8 mouse cellular contexts compared by ENCODE assay signal in genomic region chr11:79737126-79737697, GRCm38 (mm10).
DNase-seq lines count a peak whose midpoint lies in the region; ATAC-seq and TF ChIP-seq lines count a peak whose summit lies in the region.

No protein-coding gene starts in this region.

- no peak for TF ChIP-seq CTCF in liver, adult 2 months (IDR thresholded peaks at IDR 0.05; ENCODE audit: low read depth, low read length)

- peaks cover 30% of the 10 kb centered on the region for H3K4me1 ChIP-seq in forebrain, embryonic 10.5 days
- peaks cover 21% of the 10 kb centered on the region for H3K4me1 ChIP-seq in forebrain, embryonic 12.5 days
- H3K4me1 ChIP-seq in liver, adult 2 months (ENCODE audit: control insufficient read depth, insufficient read depth, low read length): peaks cover 20% of the 10 kb centered on the region; the same call in 1 of the 2 replicates
- H3K4me1 ChIP-seq in embryonic facial prominence, embryonic 14.5 days (ENCODE audit: control insufficient read depth, insufficient read depth, low read length): peaks cover 30% of the 10 kb centered on the region
- H3K4me1 ChIP-seq in limb, embryonic 11.5 days (ENCODE audit: control insufficient read depth, insufficient read depth, low read length): peaks cover 2% of the 10 kb centered on the region; the same call in 1 of the 2 replicates

- no peak overlapping the region for H3K4me2 ChIP-seq in forebrain, embryonic 12.5 days
- no peak overlapping the region for H3K4me2 ChIP-seq in embryonic facial prominence, embryonic 14.5 days (ENCODE audit: low read depth, low read length)
- H3K4me2 ChIP-seq in limb, embryonic 11.5 days (ENCODE audit: low read depth, severe bottlenecking): no peak overlapping the region

- no peak for DNase-seq in forebrain, embryonic 10.5 days (ENCODE audit: extremely low spot score, low spot score)
- DNase-seq in liver, adult 2 months (ENCODE audit: extremely low read depth, low read depth, low spot score): no peak
- DNase-seq in liver: no peak
- no peak for DNase-seq in embryonic facial prominence, embryonic 14.5 days (ENCODE audit: low spot score)
- peak; percentile 27 for DNase-seq in limb, embryonic 11.5 days (ENCODE audit: low spot score)
- no peak for DNase-seq in left cerebral cortex, postnatal 4 days
- no peak for DNase-seq in layer of hippocampus, adult 8-10 months (ENCODE audit: low spot score in 2 of 2)

- 0 out of 2 replicates have a peak overlapping the region, but pooled peaks have one; percentile 40 for H3K27ac ChIP-seq in forebrain, embryonic 10.5 days
- no peak overlapping the region; the same call in 1 of the 2 replicates for H3K27ac ChIP-seq in forebrain, embryonic 12.5 days
- peak overlapping the region; percentile 23; the same call in 1 of the 2 replicates for H3K27ac ChIP-seq in liver, adult 2 months (replicated peaks; ENCODE audit: insufficient read depth, low read depth, low read length)
- no peak overlapping the region; the same call in none of the 2 replicates for H3K27ac ChIP-seq in embryonic facial prominence, embryonic 14.5 days (replicated peaks; ENCODE audit: low read depth, low read length)
- H3K27ac ChIP-seq in limb, embryonic 11.5 days (replicated peaks; ENCODE audit: low read depth, low read length): no peak overlapping the region

- H3K9me3 ChIP-seq in forebrain, embryonic 10.5 days: no peaks in the 10 kb centered on the region
- H3K9me3 ChIP-seq in forebrain, embryonic 12.5 days: no peaks in the 10 kb centered on the region
- H3K9me3 ChIP-seq in embryonic facial prominence, embryonic 14.5 days (ENCODE audit: control insufficient read depth, low read length): 0 out of 2 replicates have a peak, but pooled peaks cover 4% of the 10 kb centered on the region
- no peaks in the 10 kb centered on the region for H3K9me3 ChIP-seq in limb, embryonic 11.5 days (ENCODE audit: control insufficient read depth, low read length)

- H3K4me3 ChIP-seq in forebrain, embryonic 10.5 days: no peak overlapping the region
- H3K4me3 ChIP-seq in forebrain, embryonic 12.5 days (replicated peaks): no peak overlapping the region
- H3K4me3 ChIP-seq in liver, adult 2 months (ENCODE audit: insufficient read depth, low read depth, low read length): no peak overlapping the region
- no peak overlapping the region for H3K4me3 ChIP-seq in embryonic facial prominence, embryonic 14.5 days (ENCODE audit: low read depth, low read length)
- no peak overlapping the region for H3K4me3 ChIP-seq in limb, embryonic 11.5 days (ENCODE audit: low read depth, low read length)

- H3K9ac ChIP-seq in forebrain, embryonic 12.5 days: no peak overlapping the region
- 0 out of 2 replicates have a peak overlapping the region, but pooled peaks have one; percentile 6 for H3K9ac ChIP-seq in liver, adult 2 months (ENCODE audit: low read depth, low read length)
- H3K9ac ChIP-seq in embryonic facial prominence, embryonic 14.5 days (ENCODE audit: low read depth, low read length): no peak overlapping the region
- no peak overlapping the region for H3K9ac ChIP-seq in limb, embryonic 11.5 days (ENCODE audit: low read length)

- TF ChIP-seq POLR2A in liver, adult 2 months (IDR thresholded peaks at IDR 0.05; ENCODE audit: extremely low read depth, insufficient read depth, low read length): no peak

- no peak for ATAC-seq in forebrain, embryonic 12.5 days (ENCODE audit: low FRiP score)
- ATAC-seq in embryonic facial prominence, embryonic 14.5 days (ENCODE audit: low read depth): peak; percentile 22; the same call in 1 of the 2 replicates
- ATAC-seq in limb, embryonic 11.5 days (ENCODE audit: insufficient number of reproducible peaks, low FRiP score, low TSS enrichment, low read depth): no peak

- no peaks in the 10 kb centered on the region for H3K36me3 ChIP-seq in forebrain, embryonic 10.5 days (replicated peaks)
- H3K36me3 ChIP-seq in forebrain, embryonic 12.5 days (replicated peaks): no peaks in the 10 kb centered on the region
- H3K36me3 ChIP-seq in liver, adult 2 months (ENCODE audit: control insufficient read depth, insufficient read depth, low read length): peaks cover 3% of the 10 kb centered on the region; the same call in 1 of the 2 replicates
- 0 out of 2 replicates have a peak, but pooled peaks cover 4% of the 10 kb centered on the region for H3K36me3 ChIP-seq in embryonic facial prominence, embryonic 14.5 days (ENCODE audit: control insufficient read depth, insufficient read depth, low read length)
- no peaks in the 10 kb centered on the region for H3K36me3 ChIP-seq in limb, embryonic 11.5 days (ENCODE audit: control insufficient read depth, insufficient read depth, low read length)

- H3K79me2 ChIP-seq in liver, adult 2 months (ENCODE audit: control insufficient read depth, insufficient read depth, low read length): no peaks in the 10 kb centered on the region

- intact Hi-C loops in left cerebral cortex, postnatal 4 days (cut with DNase I): no loop called here

- 76% methylated on average over 12 of the region's 12 CpGs for WGBS in forebrain, embryonic 10.5 days
- WGBS in forebrain, embryonic 12.5 days: 63% methylated on average over 12 of the region's 12 CpGs
- WGBS in liver, adult 2 months: 91% methylated on average over 12 of the region's 12 CpGs
- 51% methylated on average over 12 of the region's 12 CpGs for WGBS in embryonic facial prominence, embryonic 14.5 days
- 58% methylated on average over 12 of the region's 12 CpGs for WGBS in limb, embryonic 11.5 days

- H3K27me3 ChIP-seq in forebrain, embryonic 10.5 days (ENCODE audit: poor library complexity, severe bottlenecking): no peaks in the 10 kb centered on the region
- H3K27me3 ChIP-seq in forebrain, embryonic 12.5 days: no peaks in the 10 kb centered on the region
- no peaks in the 10 kb centered on the region for H3K27me3 ChIP-seq in liver, adult 2 months (ENCODE audit: control insufficient read depth, insufficient read depth, low read length)
- no peaks in the 10 kb centered on the region for H3K27me3 ChIP-seq in embryonic facial prominence, embryonic 14.5 days (replicated peaks; ENCODE audit: control insufficient read depth, insufficient read depth, low read length)
- no peaks in the 10 kb centered on the region for H3K27me3 ChIP-seq in limb, embryonic 11.5 days (ENCODE audit: control insufficient read depth, insufficient read depth, low read length)

Comparison
In these comparisons a context has a peak if more than half of its experiments do, and no peak if none do; other contexts are left out.
1. H3K27ac ChIP-seq: peak in forebrain, embryonic 10.5 days (single experiment) and liver, adult 2 months (single experiment); none in forebrain, embryonic 12.5 days (single experiment), embryonic facial prominence, embryonic 14.5 days (single experiment) and limb, embryonic 11.5 days (single experiment).